Mouse (Mus musculus): ENCODE measurements at regions not wholly inside any gene's neighbourhood (a gene's known extent, or its start where the extent isn't known, plus 50 kb on each side); places are given as distances from the start of the nearest gene placed in this dataset.

DNA sequence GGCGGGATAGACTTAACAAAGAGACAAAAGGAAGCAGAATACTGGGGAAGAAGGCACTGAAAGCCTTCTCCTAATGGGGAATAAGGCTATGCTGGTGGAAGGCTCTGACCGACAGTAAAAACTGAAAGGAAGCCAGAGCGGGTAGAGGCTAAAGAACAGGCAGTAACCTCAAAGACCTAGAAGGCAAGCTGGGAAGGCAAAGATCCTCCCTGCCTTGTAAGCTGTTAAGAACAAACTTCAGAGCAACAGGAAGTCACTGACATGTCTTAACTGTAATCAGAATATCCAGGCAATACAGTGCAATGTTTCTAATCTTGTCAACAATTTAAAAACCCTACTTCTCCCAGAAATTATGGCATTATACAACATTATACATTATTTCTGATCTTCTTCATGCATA is 235.2 kb upstream of the Mef2c start:
- 79% methylated on average over 3 of the region's 3 CpGs for whole genome bisulfite sequencing
- Histone ChIP-seq H3K4me2 (ENCODE audit: low read length) (no peak overlapping the region), H3K9me3 (replicated peaks; ENCODE audit: low read length) (no peaks in the 10 kb centered on the region), H3K9ac (ENCODE audit: low read depth, low read length) (no peak overlapping the region), H3K4me1 (replicated peaks; ENCODE audit: insufficient read depth, low read length) (no peaks in the 10 kb centered on the region), H3K36me3 (ENCODE audit: insufficient read depth, low read length) (no peaks in the 10 kb centered on the region), H3K27ac (no peak overlapping the region), H3K4me3 (replicated peaks; ENCODE audit: low read depth, low read length) (no peak overlapping the region), H3K27me3 (ENCODE audit: insufficient read depth, low read length) (no peaks in the 10 kb centered on the region)
- no peak for TF ChIP-seq CTCF (IDR thresholded peaks at IDR 0.05; ENCODE audit: low read depth)
- no peak for ATAC-seq (replicated peaks; ENCODE audit: low FRiP score, low read depth)
- peak; percentile 4 for DNase-seq (ENCODE audit: low spot score)

DNA sequence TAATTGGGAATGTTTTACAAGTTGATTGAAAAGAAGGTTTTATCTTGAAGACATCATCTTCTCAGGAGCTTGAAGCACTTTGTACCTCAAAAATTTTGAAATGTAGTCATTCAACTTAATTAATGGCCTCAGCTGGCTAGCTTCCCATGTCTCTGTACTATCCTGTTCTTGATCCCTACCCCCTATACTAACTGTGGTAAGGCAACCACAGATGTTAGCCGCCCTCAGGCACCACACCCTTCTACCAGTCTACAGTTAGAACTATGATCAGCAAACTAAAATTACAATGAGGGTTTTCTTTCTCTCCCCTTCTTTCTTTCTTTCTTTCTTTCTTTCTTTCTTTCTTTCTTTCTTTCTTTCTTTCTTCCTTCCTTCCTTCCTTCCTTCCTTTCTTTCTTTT is 225.1 kb upstream of the Mef2c start:
- Histone ChIP-seq H3K9me3 (replicated peaks; ENCODE audit: low read length) (no peaks in the 10 kb centered on the region), H3K4me3 (replicated peaks; ENCODE audit: low read depth, low read length) (no peak overlapping the region), H3K36me3 (ENCODE audit: insufficient read depth, low read length) (no peaks in the 10 kb centered on the region), H3K4me1 (replicated peaks; ENCODE audit: insufficient read depth, low read length) (no peaks in the 10 kb centered on the region), H3K9ac (ENCODE audit: low read depth, low read length) (no peak overlapping the region), H3K4me2 (ENCODE audit: low read length) (no peak overlapping the region), H3K27ac (no peak overlapping the region), H3K27me3 (ENCODE audit: insufficient read depth, low read length) (no peaks in the 10 kb centered on the region)
- no peak for DNase-seq (ENCODE audit: low spot score)
- ATAC-seq (replicated peaks; ENCODE audit: low FRiP score, low read depth) = no peak
- 84% methylated on average over 1 of the region's 1 CpGs for WGBS
- TF ChIP-seq CTCF (IDR thresholded peaks at IDR 0.05; ENCODE audit: low read depth) = no peak

DNA sequence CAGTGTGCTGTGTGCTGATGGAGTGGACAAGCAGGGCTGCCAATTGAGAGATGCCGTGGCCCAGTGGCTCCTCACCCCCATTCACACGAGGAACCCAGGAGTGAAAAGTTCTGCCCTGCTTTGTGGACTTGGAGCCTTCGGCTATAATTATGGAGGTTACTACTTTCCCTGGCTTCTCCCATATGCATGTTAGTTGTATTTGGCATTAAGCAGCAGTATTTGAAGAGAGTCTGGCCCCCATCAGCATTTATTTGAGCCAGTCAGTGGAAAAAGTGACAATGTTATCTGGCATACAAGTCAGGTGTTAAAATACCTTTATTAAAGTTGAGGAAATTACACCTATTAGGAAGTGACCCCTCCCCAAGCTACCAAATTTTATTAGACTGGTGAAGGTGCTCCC is 196.1 kb upstream of the Mef2c start:
- Histone ChIP-seq H3K4me3 (replicated peaks; ENCODE audit: low read depth, low read length) (no peak overlapping the region), H3K4me1 (replicated peaks; ENCODE audit: insufficient read depth, low read length) (no peaks in the 10 kb centered on the region), H3K9ac (ENCODE audit: low read depth, low read length) (no peak overlapping the region), H3K27me3 (ENCODE audit: insufficient read depth, low read length) (no peaks in the 10 kb centered on the region), H3K27ac (no peak overlapping the region), H3K4me2 (ENCODE audit: low read length) (no peak overlapping the region), H3K9me3 (replicated peaks; ENCODE audit: low read length) (no peaks in the 10 kb centered on the region), H3K36me3 (ENCODE audit: insufficient read depth, low read length) (no peaks in the 10 kb centered on the region)
- DNase-seq (ENCODE audit: low spot score) = no peak
- no peak for ATAC-seq (replicated peaks; ENCODE audit: low FRiP score, low read depth)
- TF ChIP-seq CTCF (IDR thresholded peaks at IDR 0.05; ENCODE audit: low read depth) = no peak
- 83% methylated on average over 3 of the region's 3 CpGs for WGBS

DNA sequence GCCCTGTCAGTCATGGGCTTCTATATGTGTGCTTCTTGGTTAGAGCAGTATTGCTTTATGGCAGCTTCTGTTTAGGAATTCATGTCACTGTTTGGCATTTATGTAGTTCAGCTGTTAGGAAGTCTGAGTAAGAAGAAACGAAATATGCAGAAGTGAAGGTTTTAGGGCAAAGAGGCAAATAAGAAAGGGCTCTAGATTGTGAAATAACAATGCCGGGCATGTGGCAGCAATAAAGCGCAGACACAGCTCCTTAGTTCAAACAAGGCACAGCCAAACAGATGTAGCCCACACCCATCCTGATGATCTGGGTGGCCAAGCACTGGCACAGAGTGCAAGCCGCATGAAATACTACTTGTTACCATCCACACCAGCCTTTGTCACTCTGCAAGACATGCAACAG is 175.3 kb upstream of the Mef2c start:
- no peak for TF ChIP-seq CTCF (IDR thresholded peaks at IDR 0.05; ENCODE audit: low read depth)
- H3K4me3 ChIP-seq (replicated peaks; ENCODE audit: low read depth, low read length) = no peak overlapping the region
- no peak overlapping the region for H3K27ac ChIP-seq
- WGBS = 62% methylated on average over 4 of the region's 4 CpGs
- H3K36me3 ChIP-seq (ENCODE audit: insufficient read depth, low read length) = no peaks in the 10 kb centered on the region
- ATAC-seq (replicated peaks; ENCODE audit: low FRiP score, low read depth) (no peak), DNase-seq (ENCODE audit: low spot score) (no peak)
- H3K9ac ChIP-seq (ENCODE audit: low read depth, low read length) = no peak overlapping the region
- no peaks in the 10 kb centered on the region for H3K27me3 ChIP-seq (ENCODE audit: insufficient read depth, low read length)
- H3K4me2 ChIP-seq (ENCODE audit: low read length) = no peak overlapping the region
- H3K9me3 ChIP-seq (replicated peaks; ENCODE audit: low read length) = no peaks in the 10 kb centered on the region
- H3K4me1 ChIP-seq (replicated peaks; ENCODE audit: insufficient read depth, low read length) = no peaks in the 10 kb centered on the region

DNA sequence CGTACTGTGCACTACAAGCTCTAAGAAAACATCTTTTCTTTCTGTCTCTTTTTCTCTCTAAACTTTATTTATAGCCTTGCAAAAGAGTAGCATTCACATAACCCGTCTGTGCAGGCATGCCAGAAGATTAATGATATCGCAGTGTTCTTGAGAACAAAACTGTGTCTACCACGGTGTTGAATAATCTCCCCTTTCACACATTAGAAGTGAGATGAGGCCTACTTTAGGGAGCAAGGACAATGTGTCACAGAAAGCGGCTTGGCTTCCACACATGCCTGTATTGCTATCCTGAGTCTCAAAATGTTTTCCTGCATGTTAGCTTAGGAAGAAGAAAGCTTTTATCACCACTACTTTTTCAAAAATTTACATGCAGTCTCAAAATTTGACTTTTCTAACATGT is 170.1 kb upstream of the Mef2c start:
- TF ChIP-seq CTCF (IDR thresholded peaks at IDR 0.05; ENCODE audit: low read depth) = no peak
- no peaks in the 10 kb centered on the region for H3K36me3 ChIP-seq (ENCODE audit: insufficient read depth, low read length)
- no peaks in the 10 kb centered on the region for H3K9me3 ChIP-seq (replicated peaks; ENCODE audit: low read length)
- 26% methylated on average over 5 of the region's 5 CpGs for WGBS
- H3K9ac ChIP-seq (ENCODE audit: low read depth, low read length) = no peak overlapping the region
- no peak overlapping the region for H3K4me2 ChIP-seq (ENCODE audit: low read length)
- H3K27ac ChIP-seq = no peak overlapping the region
- no peaks in the 10 kb centered on the region for H3K4me1 ChIP-seq (replicated peaks; ENCODE audit: insufficient read depth, low read length)
- H3K27me3 ChIP-seq (ENCODE audit: insufficient read depth, low read length) = no peaks in the 10 kb centered on the region
- peak; percentile 31 for DNase-seq (ENCODE audit: low spot score)
- no peak overlapping the region for H3K4me3 ChIP-seq (replicated peaks; ENCODE audit: low read depth, low read length)
- ATAC-seq (replicated peaks; ENCODE audit: low FRiP score, low read depth) = no peak

DNA sequence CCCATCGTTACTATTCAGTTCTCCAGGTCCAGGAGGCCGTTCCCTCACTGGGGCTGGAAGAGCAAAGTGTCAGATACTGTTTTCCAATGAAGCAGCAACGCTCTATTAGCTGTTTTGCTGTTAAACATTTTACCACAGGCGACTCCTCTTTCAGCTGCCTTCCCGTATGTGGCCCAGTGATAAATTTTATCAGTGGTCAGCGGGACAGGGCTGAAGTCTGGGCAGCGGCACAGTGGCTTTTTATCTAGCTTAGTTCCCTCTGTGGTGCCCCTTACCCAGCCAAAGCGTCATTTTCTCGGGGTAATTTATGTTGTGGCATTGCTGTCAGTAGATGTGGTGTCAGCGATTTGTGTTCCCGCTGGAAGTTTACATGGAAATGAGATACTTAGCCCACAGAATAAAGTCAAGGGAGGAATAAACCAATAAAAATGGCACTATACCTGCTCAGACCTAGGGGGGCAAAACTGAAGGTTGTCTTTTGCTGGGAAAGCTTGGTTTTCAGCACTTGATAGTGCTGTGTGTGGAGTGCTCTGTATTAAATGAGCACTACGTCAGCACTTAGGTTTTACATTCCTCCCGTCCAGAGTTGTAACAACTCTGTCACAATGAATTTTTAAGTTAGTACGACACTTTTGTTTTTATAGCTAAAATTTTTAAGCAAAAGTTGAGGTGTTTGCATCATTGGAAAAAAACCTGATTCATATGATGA is 159.1 kb upstream of the Mef2c start:
- Histone ChIP-seq H3K9me3 (replicated peaks; ENCODE audit: low read length) (no peaks in the 10 kb centered on the region), H3K27ac (no peak overlapping the region), H3K36me3 (ENCODE audit: insufficient read depth, low read length) (no peaks in the 10 kb centered on the region), H3K4me2 (ENCODE audit: low read length) (0 out of 2 replicates have a peak overlapping the region, but pooled peaks have one; percentile 8), H3K4me1 (replicated peaks; ENCODE audit: insufficient read depth, low read length) (no peaks in the 10 kb centered on the region), H3K4me3 (replicated peaks; ENCODE audit: low read depth, low read length) (no peak overlapping the region), H3K27me3 (ENCODE audit: insufficient read depth, low read length) (no peaks in the 10 kb centered on the region), H3K9ac (ENCODE audit: low read depth, low read length) (no peak overlapping the region)
- no peak for TF ChIP-seq CTCF (IDR thresholded peaks at IDR 0.05; ENCODE audit: low read depth)
- 37% methylated on average over 14 of the region's 14 CpGs for WGBS
- ATAC-seq (replicated peaks; ENCODE audit: low FRiP score, low read depth) (no peak), DNase-seq (ENCODE audit: low spot score) (peak; percentile 14)

DNA sequence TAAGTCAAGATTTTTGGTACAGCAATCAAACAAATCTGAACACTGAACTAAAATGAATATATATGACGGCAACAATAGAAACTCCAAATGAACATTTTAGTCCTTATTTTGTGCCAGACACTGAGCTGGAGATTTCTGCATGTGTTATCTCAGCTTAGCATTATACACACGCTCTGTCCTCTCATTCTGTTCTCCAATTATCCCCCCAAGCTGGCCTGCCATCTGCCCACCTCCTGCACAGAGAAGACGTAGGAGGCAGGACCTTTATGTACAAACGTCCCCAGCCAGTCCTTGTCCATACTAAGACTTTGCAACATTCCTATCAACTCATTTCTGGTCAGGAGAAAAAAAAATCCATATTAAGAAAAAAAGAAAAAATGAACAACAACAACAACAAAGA is 148.5 kb upstream of the Mef2c start:
- no peak for TF ChIP-seq CTCF (IDR thresholded peaks at IDR 0.05; ENCODE audit: low read depth)

More for the DNA sequence above, 148.5 kb upstream of the Mef2c start:
- no peak overlapping the region for H3K9ac ChIP-seq (ENCODE audit: low read depth, low read length)
- H3K4me1 ChIP-seq (replicated peaks; ENCODE audit: insufficient read depth, low read length) = no peaks in the 10 kb centered on the region
- DNase-seq (ENCODE audit: low spot score) = no peak
- H3K27me3 ChIP-seq (ENCODE audit: insufficient read depth, low read length) = no peaks in the 10 kb centered on the region
- 82% methylated on average over 4 of the region's 4 CpGs for WGBS
- ATAC-seq (replicated peaks; ENCODE audit: low FRiP score, low read depth) = no peak
- no peak overlapping the region for H3K4me2 ChIP-seq (ENCODE audit: low read length)
- no peak overlapping the region for H3K27ac ChIP-seq
- no peak overlapping the region for H3K4me3 ChIP-seq (replicated peaks; ENCODE audit: low read depth, low read length)
- H3K9me3 ChIP-seq (replicated peaks; ENCODE audit: low read length) = no peaks in the 10 kb centered on the region
- H3K36me3 ChIP-seq (ENCODE audit: insufficient read depth, low read length) = no peaks in the 10 kb centered on the region

Measured in kidney, postnatal 0 days (tissue).